Mouse (Mus musculus) limb, embryonic 10.5 days (tissue): ENCODE measurements at regions not wholly inside any gene's neighbourhood (a gene's known extent, or its start where the extent isn't known, plus 50 kb on each side); places are given as distances from the start of the nearest gene placed in this dataset.
"Not testable (repeated sequence)": the region's sequence is repeated elsewhere in the genome, so short reads cannot be mapped to it uniquely, and the experiment has no call there.

Experiments used
- DNase-seq: peaks from one replicate; pipeline ENCODE4 v3.0.0-alpha.2; 2017; ENCODE audit warnings: low spot score
- H3K27ac ChIP-seq: fragments of 300-500 bp; sonication (generic); 2 replicates; pipeline ENCODE4 v1.5.1; 2016; ENCODE audit warnings: mild to moderate bottlenecking
- H3K27me3 ChIP-seq: fragments of 300-500 bp; sonication (generic); 2 replicates; pipeline ENCODE4 v1.6.1; 2016; ENCODE audit warnings: low read depth, mild to moderate bottlenecking; ENCODE audit not compliant: poor library complexity, severe bottlenecking
- H3K36me3 ChIP-seq: fragments of 300-500 bp; sonication (generic); 2 replicates; pipeline ENCODE4 v1.6.1; 2016; ENCODE audit warnings: mild to moderate bottlenecking, moderate library complexity
- H3K4me1 ChIP-seq: fragments of 300-500 bp; sonication (generic); 2 replicates; pipeline ENCODE4 v1.6.1; 2016
- H3K4me3 ChIP-seq: fragments of 300-500 bp; sonication (generic); 2 replicates; pipeline ENCODE4 v1.5.1; 2016; ENCODE audit warnings: mild to moderate bottlenecking, moderate library complexity
- H3K9me3 ChIP-seq: fragments of 300-500 bp; sonication (generic); replicated peaks from 2 replicates; pipeline ENCODE4 v1.6.1; 2016; ENCODE audit warnings: mild to moderate bottlenecking
- WGBS: fragments of 180-500 bp; shearing (Covaris S2); methylation state at CpG from one replicate; pipeline ENCODE4 v1.1.7; 2016; 5-methylcytosine and 5-hydroxymethylcytosine counted together

- H3K36me3 ChIP-seq, H3K27me3 ChIP-seq, H3K27ac ChIP-seq, H3K4me3 ChIP-seq, H3K4me1 ChIP-seq, DNase-seq, H3K9me3 ChIP-seq: not testable (repeated sequence)
- WGBS = 90% methylated on average over 9 of the region's 9 CpGs
Observed at GRCm38 (mm10) chr19:27600386-27600785, 170.8 kb upstream of the Pum3 start.

- no peak for DNase-seq
- Histone ChIP-seq H3K36me3 (no peaks in the 10 kb centered on the region), H3K4me1 (peaks cover 6% of the 10 kb centered on the region), H3K27me3 (no peaks in the 10 kb centered on the region), H3K9me3 (no peaks in the 10 kb centered on the region), H3K4me3 (no peak overlapping the region), H3K27ac (no peak overlapping the region)
- WGBS = 61% methylated on average over 10 of the region's 10 CpGs
Observed at GRCm38 (mm10) chr19:27599639-27600308, 170.1 kb upstream of the Pum3 start.

GRCm38 (mm10) chr19:27598350-27598749 is 168.7 kb upstream of the Pum3 start:
- Histone ChIP-seq H3K4me3 (no peak overlapping the region), H3K4me1 (peaks cover 3% of the 10 kb centered on the region), H3K36me3 (no peaks in the 10 kb centered on the region), H3K27me3 (no peaks in the 10 kb centered on the region), H3K9me3 (no peaks in the 10 kb centered on the region), H3K27ac (no peak overlapping the region)
- 92% methylated on average over 5 of the region's 5 CpGs for WGBS
- DNase-seq = no peak

GRCm38 (mm10) chr19:27585566-27585965 is 155.9 kb upstream of the Pum3 start:
- 86% methylated on average over 6 of the region's 6 CpGs for WGBS

GRCm38 (mm10) chr19:27582111-27582500 is 152.5 kb upstream of the Pum3 start:
- 85% methylated on average over 8 of the region's 8 CpGs for WGBS
- peaks cover 3% of the 10 kb centered on the region; the same call in 1 of the 2 replicates for H3K4me1 ChIP-seq
- H3K27ac ChIP-seq = no peak overlapping the region
- no peak for DNase-seq
- H3K27me3 ChIP-seq = no peaks in the 10 kb centered on the region
- H3K9me3 ChIP-seq = no peaks in the 10 kb centered on the region
- H3K4me3 ChIP-seq = no peak overlapping the region
- H3K36me3 ChIP-seq = no peaks in the 10 kb centered on the region

More at GRCm38 (mm10) chr19:27585566-27585965, 155.9 kb upstream of the Pum3 start:
- no peaks in the 10 kb centered on the region for H3K9me3 ChIP-seq
- no peak for DNase-seq
- no peaks in the 10 kb centered on the region for H3K27me3 ChIP-seq
- no peaks in the 10 kb centered on the region for H3K36me3 ChIP-seq
- peaks cover 3% of the 10 kb centered on the region; the same call in 1 of the 2 replicates for H3K4me1 ChIP-seq
- no peak overlapping the region for H3K27ac ChIP-seq
- H3K4me3 ChIP-seq = no peak overlapping the region

GRCm38 (mm10) chr19:27581362-27582110 is 151.9 kb upstream of the Pum3 start:
- H3K9me3 ChIP-seq = no peaks in the 10 kb centered on the region
- H3K4me3 ChIP-seq = no peak overlapping the region
- H3K27ac ChIP-seq = no peak overlapping the region
- no peak for DNase-seq
- H3K27me3 ChIP-seq = no peaks in the 10 kb centered on the region
- no peaks in the 10 kb centered on the region for H3K36me3 ChIP-seq
- peaks cover 3% of the 10 kb centered on the region; the same call in 1 of the 2 replicates for H3K4me1 ChIP-seq
- WGBS = 62% methylated on average over 6 of the region's 6 CpGs

- Histone ChIP-seq H3K9me3 (no peaks in the 10 kb centered on the region), H3K27ac (no peak overlapping the region), H3K4me3 (no peak overlapping the region), H3K36me3 (no peaks in the 10 kb centered on the region), H3K4me1 (no peaks in the 10 kb centered on the region), H3K27me3 (no peaks in the 10 kb centered on the region)
- DNase-seq = no peak
Observed at GRCm38 (mm10) chr19:27576478-27576877, 146.9 kb upstream of the Pum3 start.

GRCm38 (mm10) chr19:27566929-27567328 is 137.3 kb upstream of the Pum3 start:
- no peaks in the 10 kb centered on the region for H3K9me3 ChIP-seq
- H3K27me3 ChIP-seq = no peaks in the 10 kb centered on the region
- no peak for DNase-seq
- no peaks in the 10 kb centered on the region for H3K4me1 ChIP-seq
- no peaks in the 10 kb centered on the region for H3K36me3 ChIP-seq
- H3K27ac ChIP-seq = no peak overlapping the region
- 93% methylated on average over 8 of the region's 8 CpGs for WGBS
- H3K4me3 ChIP-seq = no peak overlapping the region

- no peaks in the 10 kb centered on the region for H3K9me3 ChIP-seq
- H3K27ac ChIP-seq = no peak overlapping the region
- no peaks in the 10 kb centered on the region for H3K36me3 ChIP-seq
- no peaks in the 10 kb centered on the region for H3K4me1 ChIP-seq
- no peaks in the 10 kb centered on the region for H3K27me3 ChIP-seq
- DNase-seq = no peak
- no peak overlapping the region for H3K4me3 ChIP-seq
- WGBS = 90% methylated on average over 3 of the region's 3 CpGs
Observed at GRCm38 (mm10) chr19:27566060-27566459, 136.4 kb upstream of the Pum3 start.

GRCm38 (mm10) chr19:27564086-27564485 is 134.5 kb upstream of the Pum3 start:
- 75% methylated on average over 5 of the region's 5 CpGs for WGBS
- H3K9me3 ChIP-seq = no peaks in the 10 kb centered on the region
- H3K36me3 ChIP-seq = no peaks in the 10 kb centered on the region
- no peaks in the 10 kb centered on the region for H3K4me1 ChIP-seq
- no peak overlapping the region for H3K4me3 ChIP-seq
- DNase-seq = no peak
- no peak overlapping the region for H3K27ac ChIP-seq
- H3K27me3 ChIP-seq = no peaks in the 10 kb centered on the region

- 72% methylated on average over 9 of the region's 9 CpGs for whole genome bisulfite sequencing
- H3K27ac ChIP-seq = no peak overlapping the region
- H3K4me3 ChIP-seq = no peak overlapping the region
- H3K4me1 ChIP-seq = no peaks in the 10 kb centered on the region
- no peaks in the 10 kb centered on the region for H3K27me3 ChIP-seq
- DNase-seq = no peak
- H3K9me3 ChIP-seq = no peaks in the 10 kb centered on the region
- H3K36me3 ChIP-seq = no peaks in the 10 kb centered on the region
Observed at GRCm38 (mm10) chr19:27563592-27563991, 134.0 kb upstream of the Pum3 start.

GRCm38 (mm10) chr19:27558199-27558598 is 128.6 kb upstream of the Pum3 start:
- no peaks in the 10 kb centered on the region for H3K36me3 ChIP-seq
- no peaks in the 10 kb centered on the region for H3K9me3 ChIP-seq
- no peak for DNase-seq
- H3K4me1 ChIP-seq = no peaks in the 10 kb centered on the region
- no peaks in the 10 kb centered on the region for H3K27me3 ChIP-seq
- no peak overlapping the region for H3K4me3 ChIP-seq
- WGBS = 85% methylated on average over 3 of the region's 3 CpGs
- no peak overlapping the region for H3K27ac ChIP-seq

- H3K27me3 ChIP-seq = no peaks in the 10 kb centered on the region
- H3K27ac ChIP-seq = no peak overlapping the region
- no peak for DNase-seq
- WGBS = 91% methylated on average over 4 of the region's 4 CpGs
- no peak overlapping the region for H3K4me3 ChIP-seq
- H3K9me3 ChIP-seq = no peaks in the 10 kb centered on the region
- no peaks in the 10 kb centered on the region for H3K4me1 ChIP-seq
- no peaks in the 10 kb centered on the region for H3K36me3 ChIP-seq
Observed at GRCm38 (mm10) chr19:27556697-27557096, 127.1 kb upstream of the Pum3 start.
